Comparison of ENCODE assay signal across 15 mouse cellular contexts in genomic region chr5:131359831-131360230, GRCm38 (mm10). TPM values are rescaled to one million over a fixed set of nuclear protein-coding genes. Genes with fewer than 3 reads are reported as not detected.
"Had no signal": no experiment of that assay in that cellular context is flagged by ENCODE, and none has a peak within 500 bp of the region (broad histone marks: within the 10 kb centered on the region; RNA-seq: fewer than 3 reads in every experiment).

No protein-coding gene starts in this region.

- DNase-seq: kidney, adult 18-20 months; kidney, adult 9 months; kidney, postnatal 14 days; kidney, postnatal 4 days; liver; lung, adult 18-20 months; lung, postnatal 10 days; lung, postnatal 36 days; retina, postnatal 1 day; right cerebral cortex, postnatal 25 days; spleen, adult 18-20 months; thymus, adult 18-20 months; thymus, postnatal 36 days had no signal

RNA-seq across cellular contexts. Expression of gene Galnt17, which starts 51.5 kb away (rescaled TPM):
- total RNA-seq: monocyte, adult 5-6 weeks; neutrophil, adult 5-6 weeks had no signal
